Mouse (Mus musculus): ENCODE measurements around the gene Pcbd1. TPM values are rescaled to one million over a fixed set of nuclear protein-coding genes. Genes with fewer than 3 reads are reported as not detected.
A peak's percentile ranks its signal among the peaks of the same experiment; 100 is the strongest.

Gene Pcbd1
- polyA plus RNA-seq (2012; rRNA removed) (75.2 and 79.9 TPM in 2 replicates), polyA plus RNA-seq (2014; fragmentation: Nextera tagmentation; extraction: Ambion mirVana) (162 and 164 TPM in 2 replicates)

GRCm38 (mm10) chr10:61089170-61090142 lies at the start of gene Pcbd1:
Gene Pcbd1 (plus strand): TSS chr10:61089331.
- DNase-seq (ENCODE audit: low read depth in 3 of 3, low spot score in 3 of 3) (peak in 2 of 3 experiments; percentile 28 to 29), ATAC-seq (ENCODE audit: insufficient read depth) (peak; percentile 70)
- H3K9me3 ChIP-seq (ENCODE audit: control insufficient read depth, low read length): no peaks in the 10 kb centered on the region
- H3K4me3 ChIP-seq (ENCODE audit: insufficient read depth in 1 of 2, low read depth in 2 of 2, low read length in 2 of 2): peak within 1 kb of the TSS; percentile 37 to 54
- H3K4me2 ChIP-seq (ENCODE audit: low read depth): peak within 1 kb of the TSS; percentile 76
- H3K27ac ChIP-seq: peak within 1 kb of the TSS; percentile 37
- H3K9ac ChIP-seq (replicated peaks): peak within 1 kb of the TSS; percentile 66
- TF ChIP-seq EP300 (IDR thresholded peaks at IDR 0.05; ENCODE audit: low read depth) (no peak), CTCF (IDR thresholded peaks at IDR 0.05; ENCODE audit: low read depth) (peak; percentile 38; the same call in 1 of the 2 replicates)
- H3K36me3 ChIP-seq (replicated peaks; ENCODE audit: control insufficient read depth, insufficient read depth, low read depth): no peaks in the 10 kb centered on the region
- H3K27me3 ChIP-seq (ENCODE audit: control insufficient read depth, insufficient read depth, low read length): no peaks in the 10 kb centered on the region
- 7% methylated on average over 31 of the region's 33 CpGs for WGBS (ENCODE audit: insufficient replicate concordance)
- peaks cover 0 to 9% of the 10 kb centered on the region in 2 experiments; a peak in 2 of 4 replicates for H3K4me1 ChIP-seq (replicated peaks; ENCODE audit: control insufficient read depth in 2 of 2, insufficient read depth in 2 of 2, low read length in 1 of 2)

DNA sequence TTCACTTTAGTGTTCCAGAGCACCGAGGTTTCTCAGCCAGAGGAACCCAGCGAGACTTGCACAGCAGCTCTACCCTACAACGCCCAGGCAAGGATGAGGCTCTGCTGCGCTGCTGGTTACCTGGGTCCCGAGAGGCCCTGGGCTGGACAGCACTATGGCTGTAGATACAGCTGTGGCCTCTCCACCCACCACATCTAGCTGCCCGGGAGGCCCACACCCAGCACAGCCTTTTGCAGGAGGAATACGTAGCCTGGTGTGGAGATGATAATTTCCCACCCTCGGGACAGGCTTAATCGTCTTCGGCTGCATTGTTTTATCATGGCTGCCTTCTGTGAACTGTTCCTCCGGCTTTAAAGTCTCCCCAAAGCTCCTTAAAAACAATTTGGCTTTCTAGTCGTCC lies 49.5 kb upstream of the Pcbd1 start:
- Histone ChIP-seq H3K4me1 (replicated peaks; ENCODE audit: control insufficient read depth in 2 of 2, insufficient read depth in 2 of 2, low read length in 1 of 2) (no peaks in the 10 kb centered on the region), H3K27me3 (ENCODE audit: control insufficient read depth, insufficient read depth, low read length) (no peaks in the 10 kb centered on the region), H3K27ac (no peak overlapping the region), H3K4me3 (ENCODE audit: insufficient read depth in 1 of 2, low read depth in 2 of 2, low read length in 2 of 2) (no peak overlapping the region), H3K36me3 (replicated peaks; ENCODE audit: control insufficient read depth, insufficient read depth, low read depth) (no peaks in the 10 kb centered on the region), H3K4me2 (ENCODE audit: low read depth) (no peak overlapping the region), H3K9me3 (ENCODE audit: control insufficient read depth, low read length) (no peaks in the 10 kb centered on the region), H3K9ac (replicated peaks) (no peak overlapping the region)
- DNase-seq (ENCODE audit: low read depth in 3 of 3, low spot score in 3 of 3) (no peak), ATAC-seq (ENCODE audit: insufficient read depth) (peak; percentile 50; the same call in 1 of the 2 replicates)
- TF ChIP-seq CTCF (IDR thresholded peaks at IDR 0.05; ENCODE audit: low read depth): no peak
- TF ChIP-seq EP300 (IDR thresholded peaks at IDR 0.05; ENCODE audit: low read depth): no peak
- WGBS (ENCODE audit: insufficient replicate concordance): 45% methylated on average over 12 of the region's 12 CpGs

- H3K4me3 ChIP-seq (ENCODE audit: insufficient read depth in 1 of 2, low read depth in 2 of 2, low read length in 2 of 2): no peak overlapping the region
- no peak for TF ChIP-seq CTCF (IDR thresholded peaks at IDR 0.05; ENCODE audit: low read depth)
- no peak for TF ChIP-seq EP300 (IDR thresholded peaks at IDR 0.05; ENCODE audit: low read depth)
- DNase-seq (ENCODE audit: low read depth in 3 of 3, low spot score in 3 of 3) (no peak), ATAC-seq (ENCODE audit: insufficient read depth) (no peak)
- H3K4me1 ChIP-seq (replicated peaks; ENCODE audit: control insufficient read depth in 2 of 2, insufficient read depth in 2 of 2, low read length in 1 of 2): no peaks in the 10 kb centered on the region
- H3K27ac ChIP-seq: no peak overlapping the region
- no peak overlapping the region for H3K9ac ChIP-seq (replicated peaks)
- no peak overlapping the region for H3K4me2 ChIP-seq (ENCODE audit: low read depth)
- H3K36me3 ChIP-seq (replicated peaks; ENCODE audit: control insufficient read depth, insufficient read depth, low read depth): no peaks in the 10 kb centered on the region
- H3K9me3 ChIP-seq (ENCODE audit: control insufficient read depth, low read length): no peaks in the 10 kb centered on the region
- no peaks in the 10 kb centered on the region for H3K27me3 ChIP-seq (ENCODE audit: control insufficient read depth, insufficient read depth, low read length)
- WGBS (ENCODE audit: insufficient replicate concordance): 17% methylated on average over 8 of the region's 8 CpGs
Measured at GRCm38 (mm10) chr10:61045081-61045480, 44.0 kb upstream of the Pcbd1 start.

GRCm38 (mm10) chr10:61051993-61052613 lies 37.0 kb upstream of the Pcbd1 start:
- Histone ChIP-seq H3K27ac (no peak overlapping the region), H3K36me3 (replicated peaks; ENCODE audit: control insufficient read depth, insufficient read depth, low read depth) (no peaks in the 10 kb centered on the region), H3K4me1 (replicated peaks; ENCODE audit: control insufficient read depth in 2 of 2, insufficient read depth in 2 of 2, low read length in 1 of 2) (no peaks in the 10 kb centered on the region), H3K4me3 (ENCODE audit: insufficient read depth in 1 of 2, low read depth in 2 of 2, low read length in 2 of 2) (no peak overlapping the region), H3K4me2 (ENCODE audit: low read depth) (no peak overlapping the region), H3K27me3 (ENCODE audit: control insufficient read depth, insufficient read depth, low read length) (no peaks in the 10 kb centered on the region), H3K9me3 (ENCODE audit: control insufficient read depth, low read length) (no peaks in the 10 kb centered on the region), H3K9ac (replicated peaks) (no peak overlapping the region)
- TF ChIP-seq EP300 (IDR thresholded peaks at IDR 0.05; ENCODE audit: low read depth) (no peak), CTCF (IDR thresholded peaks at IDR 0.05; ENCODE audit: low read depth) (peak; percentile 94)
- ATAC-seq (ENCODE audit: insufficient read depth) (no peak), DNase-seq (ENCODE audit: low read depth in 3 of 3, low spot score in 3 of 3) (peak; percentile 17 to 27 (median 22))
- WGBS (ENCODE audit: insufficient replicate concordance): 49% methylated on average over 14 of the region's 14 CpGs

GRCm38 (mm10) chr10:61056661-61057060 lies 32.5 kb upstream of the Pcbd1 start:
- TF ChIP-seq EP300 (IDR thresholded peaks at IDR 0.05; ENCODE audit: low read depth) (no peak), CTCF (IDR thresholded peaks at IDR 0.05; ENCODE audit: low read depth) (no peak)
- ATAC-seq (ENCODE audit: insufficient read depth) (no peak), DNase-seq (ENCODE audit: low read depth in 3 of 3, low spot score in 3 of 3) (no peak)
- H3K9me3 ChIP-seq (ENCODE audit: control insufficient read depth, low read length): no peaks in the 10 kb centered on the region
- H3K9ac ChIP-seq (replicated peaks): no peak overlapping the region
- no peaks in the 10 kb centered on the region for H3K27me3 ChIP-seq (ENCODE audit: control insufficient read depth, insufficient read depth, low read length)
- H3K4me2 ChIP-seq (ENCODE audit: low read depth): no peak overlapping the region
- H3K4me1 ChIP-seq (replicated peaks; ENCODE audit: control insufficient read depth in 2 of 2, insufficient read depth in 2 of 2, low read length in 1 of 2): no peaks in the 10 kb centered on the region
- no peak overlapping the region for H3K27ac ChIP-seq
- no peaks in the 10 kb centered on the region for H3K36me3 ChIP-seq (replicated peaks; ENCODE audit: control insufficient read depth, insufficient read depth, low read depth)
- no peak overlapping the region for H3K4me3 ChIP-seq (ENCODE audit: insufficient read depth in 1 of 2, low read depth in 2 of 2, low read length in 2 of 2)
- WGBS (ENCODE audit: insufficient replicate concordance): 79% methylated on average over 7 of the region's 7 CpGs
